Mouse (Mus musculus) stomach, postnatal 0 days (tissue): ENCODE data around the gene Osbpl8.

Experiments
- CTCF ChIP-seq: IDR thresholded peaks from 2 replicates; pipeline ENCODE4 v1.5.1; 2016; ENCODE audit warnings: antibody characterized with exemption, low read depth, mild to moderate bottlenecking, moderate library complexity
- EP300 ChIP-seq: optimal IDR thresholded peaks from 2 replicates; pipeline ENCODE3; 2016; ENCODE audit warnings: antibody characterized with exemption

GRCm38 (mm10) chr10:111118292-111118691 is 46.3 kb upstream of the Osbpl8 start:
- TF ChIP-seq CTCF = no peak
- no peak for TF ChIP-seq EP300
